In the genomic region with DNA sequence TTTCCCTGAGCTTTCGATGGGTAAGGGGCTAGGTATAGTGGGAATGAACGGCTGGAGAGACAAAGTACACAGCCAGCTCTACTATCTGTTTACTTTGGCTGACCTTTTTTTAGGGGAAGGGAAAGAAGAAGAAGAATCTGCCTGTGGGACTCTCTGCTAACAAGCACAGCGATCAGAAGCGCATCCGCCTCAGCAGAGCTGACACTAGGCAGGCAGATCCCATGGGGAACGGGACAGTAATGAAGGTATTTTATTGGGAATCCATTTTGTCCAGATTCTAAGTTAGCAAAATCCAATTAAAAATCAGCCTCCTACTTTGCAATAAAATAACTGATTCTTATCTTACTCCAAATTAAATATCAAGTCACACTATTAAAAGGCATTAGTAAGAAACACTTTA, we compare ENCODE assay signal across 12 mouse cellular contexts. TPM values are rescaled to one million over a fixed set of nuclear protein-coding genes. Genes with fewer than 3 reads are reported as not detected.
"Had no signal": no experiment of that assay in that cellular context is flagged by ENCODE, and none has a peak within 500 bp of the region (broad histone marks: within the 10 kb centered on the region; RNA-seq: fewer than 3 reads in every experiment).

No protein-coding gene starts in this region.

- H3K27me3 ChIP-seq: limb, embryonic 15.5 days; neural tube, embryonic 12.5 days had no signal

- DNase-seq: kidney, adult 8-10 months; kidney, postnatal 25 days; layer of hippocampus, postnatal 36 days; lung, adult 18-20 months; thymus, adult 2 months; thymus, postnatal 25 days had no signal

- ATAC-seq: intestine, postnatal 0 days had no signal

- H3K4me3 ChIP-seq: limb, embryonic 15.5 days; neural tube, embryonic 12.5 days had no signal

- H3K9ac ChIP-seq: limb, embryonic 15.5 days; neural tube, embryonic 12.5 days had no signal

- H3K4me2 ChIP-seq: limb, embryonic 15.5 days; neural tube, embryonic 12.5 days had no signal

- H3K9me3 ChIP-seq: limb, embryonic 15.5 days; neural tube, embryonic 12.5 days had no signal

- H3K36me3 ChIP-seq: limb, embryonic 15.5 days; neural tube, embryonic 12.5 days had no signal

- H3K27ac ChIP-seq: limb, embryonic 15.5 days; neural tube, embryonic 12.5 days had no signal

- H3K4me1 ChIP-seq: limb, embryonic 15.5 days; neural tube, embryonic 12.5 days had no signal

RNA-seq across cellular contexts. Expression of a gene that starts 27.9 kb away (rescaled TPM):
- total RNA-seq: monocyte, adult 5-6 weeks; neutrophil, adult 5-6 weeks had no signal
- polyA plus RNA-seq: testis, adult 2 months had no signal
